Mouse (Mus musculus) liver, adult (tissue): ENCODE measurements around the gene Acp1.

ENCODE experiments used
- GATA4 ChIP-seq: IDR thresholded peaks from 2 replicates; pipeline ENCODE4 v1.6.1; 2014; ENCODE audit warnings: mild to moderate bottlenecking, low read length; ENCODE audit not compliant: insufficient replicate concordance

The Acp1 gene

DNA sequence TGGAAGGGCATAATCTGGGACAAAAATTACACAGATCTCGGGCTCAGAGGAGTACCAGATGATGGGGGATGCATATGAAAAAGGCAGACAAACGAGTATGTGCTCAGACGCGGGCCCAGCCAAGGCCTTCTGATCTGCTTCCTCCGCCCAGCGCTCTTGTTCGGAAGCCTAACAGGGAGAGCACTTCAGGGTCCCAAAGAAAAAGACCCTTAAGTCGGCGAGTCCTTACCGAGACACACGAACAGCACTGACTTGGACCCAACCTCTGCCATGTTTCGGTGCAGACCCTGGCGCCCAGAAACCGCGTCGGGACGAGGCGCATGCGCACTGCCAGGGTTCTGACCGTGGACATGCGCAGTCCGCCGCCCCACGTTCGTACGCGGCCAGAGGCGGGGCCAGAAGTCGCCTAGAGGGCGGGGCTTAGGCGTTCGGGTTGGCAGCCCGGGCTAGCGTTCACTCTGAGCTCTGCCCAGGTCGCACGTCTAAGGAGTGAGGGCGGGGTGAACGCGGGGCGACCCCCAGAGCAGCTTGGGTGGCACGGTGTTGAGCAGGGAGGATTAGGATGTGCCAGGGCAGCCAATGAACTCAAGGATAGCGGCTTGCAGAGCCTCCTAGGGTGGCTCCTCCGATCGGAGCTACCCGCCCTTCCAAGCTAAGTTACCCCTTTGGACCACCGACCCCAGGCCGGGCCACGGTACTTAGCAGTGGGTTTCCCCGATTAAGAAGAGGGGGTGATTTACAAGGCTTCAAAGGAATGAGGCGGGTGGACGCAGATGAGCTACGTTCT is at the start of gene Acp1, which contains the start of gene Sh3yl1:
TSS of gene Acp1 (minus strand) at position 329 of the 787 bp plus-strand sequence.
TSS of gene Sh3yl1 (plus strand) at position 408 of the 787 bp plus-strand sequence.
- no peak for TF ChIP-seq GATA4

DNA sequence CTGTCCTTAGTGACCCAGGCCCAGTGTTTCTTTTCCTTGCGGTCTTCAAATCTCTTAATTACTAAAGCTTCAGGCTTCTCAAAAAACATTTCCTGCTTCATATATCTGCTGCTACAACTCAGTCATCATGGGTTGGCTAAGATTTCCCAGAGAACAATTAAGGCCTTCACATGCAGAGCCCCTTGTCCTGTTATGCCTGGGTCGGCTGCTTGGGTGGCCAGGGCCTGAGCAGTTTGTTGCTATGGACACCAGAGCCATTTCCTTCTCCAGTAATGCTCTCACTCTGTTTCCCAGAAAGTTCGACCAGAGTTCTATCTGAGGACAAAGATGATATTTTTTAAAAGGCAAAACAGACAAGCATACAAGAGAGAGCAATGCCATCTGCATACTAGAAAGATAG is 32.8 kb upstream of the Acp1 start:
- no peak for TF ChIP-seq GATA4

DNA sequence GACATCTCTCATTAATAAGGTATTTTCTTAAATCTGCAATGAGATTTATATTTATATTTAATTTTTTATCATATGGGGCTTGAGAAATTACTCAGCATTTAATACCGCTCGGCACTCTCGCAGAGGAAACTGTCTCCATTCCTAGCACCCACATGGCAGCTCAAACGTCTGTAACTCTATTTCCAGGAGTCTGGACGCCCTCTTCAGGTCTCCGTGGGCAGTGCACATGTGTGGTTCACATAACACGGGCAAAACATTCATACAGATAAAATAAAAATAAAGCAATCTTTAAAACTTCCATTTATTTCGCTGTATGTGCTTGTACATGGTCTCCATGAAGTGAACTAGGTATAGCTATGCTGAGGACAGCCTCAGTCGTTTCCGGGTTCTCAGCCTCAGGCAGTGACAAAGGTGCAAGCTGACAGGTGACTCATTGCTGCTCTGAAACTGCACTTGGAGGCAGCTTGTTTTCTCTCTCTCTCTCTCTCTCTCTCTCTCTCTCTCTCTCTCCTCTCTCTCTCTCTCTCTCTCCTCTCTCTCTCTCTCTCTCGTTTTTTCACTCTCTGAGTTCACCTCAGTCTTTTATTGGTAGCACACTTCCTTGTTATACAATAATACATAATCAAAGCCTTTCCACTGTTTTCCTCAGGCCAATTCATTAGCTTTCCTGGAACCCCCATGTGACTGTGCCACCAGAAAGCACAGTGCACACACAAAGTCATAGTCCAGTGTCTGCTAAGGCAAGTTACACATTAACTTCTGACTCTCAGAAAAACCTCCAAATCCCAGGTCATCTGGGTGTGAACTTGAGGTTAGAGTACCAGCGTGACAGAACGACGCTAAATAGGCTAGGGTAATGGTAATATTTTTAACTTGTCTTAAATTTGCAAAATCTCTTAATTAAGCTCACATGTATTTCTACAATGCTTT is 31.9 kb upstream of the Acp1 start:
- no peak for TF ChIP-seq GATA4

DNA sequence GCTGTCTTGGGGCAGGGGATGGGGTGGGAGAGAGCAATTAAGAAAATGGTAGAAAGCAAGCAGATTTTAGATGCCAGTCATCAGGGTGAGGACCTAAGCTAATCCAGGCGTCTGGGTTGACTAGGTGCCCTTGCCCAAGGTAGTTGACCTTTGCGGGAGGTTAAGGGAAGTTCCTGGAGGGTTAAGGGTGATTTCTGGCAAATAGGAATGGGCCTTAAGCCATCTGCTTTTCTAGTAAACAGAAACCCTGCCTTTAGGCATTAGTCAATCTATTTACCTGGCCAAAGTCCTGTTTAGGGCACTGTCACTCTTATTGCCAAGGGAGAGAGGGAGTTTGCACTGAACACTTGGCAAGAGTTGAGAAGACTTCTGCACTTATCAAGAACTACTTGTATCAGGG is 25.5 kb upstream of the Acp1 start:
- no peak for TF ChIP-seq GATA4

DNA sequence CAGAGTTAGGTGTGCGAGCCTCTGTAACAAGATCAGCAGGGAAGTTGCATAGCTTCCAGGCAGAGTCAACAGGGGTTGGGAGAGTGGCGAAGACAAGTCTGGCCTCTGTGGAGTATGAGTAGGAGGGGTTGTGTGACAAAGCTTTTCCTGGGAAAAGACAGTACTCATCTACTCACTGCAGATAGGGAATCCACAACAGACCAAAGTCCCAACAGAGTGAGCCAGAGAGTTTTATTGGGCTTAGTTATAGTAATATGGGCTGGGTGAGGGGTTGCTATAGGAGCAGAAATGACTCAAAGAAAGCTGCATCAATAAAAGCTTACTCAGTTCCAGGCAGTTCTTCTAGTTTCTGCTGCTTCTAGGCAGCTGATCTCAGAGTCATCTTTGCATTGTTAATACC is 21.9 kb upstream of the Acp1 start:
- no peak for TF ChIP-seq GATA4

- TF ChIP-seq GATA4 = no peak
Observed at GRCm38 (mm10) chr12:30928182-30928581, 16.8 kb upstream of the Acp1 start.

GRCm38 (mm10) chr12:30922401-30922800 is 11.0 kb upstream of the Acp1 start:
- no peak for TF ChIP-seq GATA4

DNA sequence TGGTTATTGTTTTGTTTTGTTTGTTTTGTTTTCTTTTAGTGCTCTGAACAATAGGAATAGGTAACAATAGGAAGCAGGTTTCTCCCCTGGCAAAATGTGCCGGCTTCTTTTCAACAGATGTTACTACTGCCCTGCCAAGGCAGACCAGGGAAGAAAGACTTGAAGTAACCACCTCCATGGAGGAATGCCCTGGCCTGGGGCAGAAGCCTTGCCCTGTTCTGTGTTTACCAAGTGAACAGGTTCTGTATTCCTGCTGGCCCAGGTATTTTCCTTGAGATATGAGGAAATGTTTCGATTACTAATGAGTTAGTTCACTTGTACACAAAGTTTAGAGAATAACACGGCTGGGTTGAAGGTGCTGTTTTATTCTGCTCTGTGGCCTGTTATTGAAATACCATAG is 1.5 kb upstream of the Acp1 start:
- no peak for TF ChIP-seq GATA4

- no peak for TF ChIP-seq GATA4
Observed at GRCm38 (mm10) chr12:30912048-30912381, 626 bp upstream of the Acp1 start.

- TF ChIP-seq GATA4 = no peak
Observed at GRCm38 (mm10) chr12:30910860-30911259, 529 bp downstream of the Acp1 start.

GRCm38 (mm10) chr12:30909881-30910280 is 1.5 kb downstream of the Acp1 start:
- no peak for TF ChIP-seq GATA4

GRCm38 (mm10) chr12:30908658-30909057 is 2.7 kb downstream of the Acp1 start:
- no peak for TF ChIP-seq GATA4

GRCm38 (mm10) chr12:30897039-30897438 is 14.3 kb downstream of the Acp1 start:
- TF ChIP-seq GATA4 = no peak

- TF ChIP-seq GATA4 = no peak
Observed at GRCm38 (mm10) chr12:30891438-30891837, 20.0 kb downstream of the Acp1 start.

DNA sequence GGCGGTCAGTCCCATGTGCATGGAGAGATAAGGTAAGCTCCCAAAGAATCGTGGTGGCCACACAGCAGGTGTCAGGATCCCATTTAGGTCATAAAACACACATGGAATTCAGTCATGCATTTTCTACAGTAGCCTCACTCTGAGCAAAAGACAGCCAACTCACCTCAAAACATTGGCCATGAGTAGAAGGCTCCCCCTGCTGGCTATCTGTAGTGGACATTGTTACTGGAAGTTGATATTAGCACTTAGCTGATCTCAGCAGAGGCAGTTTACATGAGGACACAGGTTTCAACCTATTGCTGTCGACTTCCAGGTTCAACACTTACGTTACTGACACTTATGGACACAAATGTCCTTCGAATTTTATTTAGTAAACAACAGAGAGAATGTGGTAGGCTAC is 21.3 kb downstream of the Acp1 start:
- no peak for TF ChIP-seq GATA4

GRCm38 (mm10) chr12:30888003-30888402 is 23.4 kb downstream of the Acp1 start:
- no peak for TF ChIP-seq GATA4
